Mouse (Mus musculus): ENCODE measurements at regions not wholly inside any gene's neighbourhood (a gene's known extent, or its start where the extent isn't known, plus 50 kb on each side); places are given as distances from the start of the nearest gene placed in this dataset.

GRCm38 (mm10) chr12:96378924-96379323 lies 686.9 kb downstream of the Flrt2 start:
- TF ChIP-seq POLR2A (IDR thresholded peaks at IDR 0.05; ENCODE audit: extremely low read depth, insufficient read depth, low read length), result no peak
- TF ChIP-seq CTCF (IDR thresholded peaks at IDR 0.05; ENCODE audit: low read depth, low read length), result no peak

Data from liver, adult 2 months (tissue).